Mouse (Mus musculus) small intestine, adult 2 months (tissue): Measurements from ENCODE around the gene Hspa8. TPM values are rescaled to one million over a fixed set of nuclear protein-coding genes. Genes with fewer than 3 reads are reported as not detected.
"Not testable (repeated sequence)": the region's sequence is repeated elsewhere in the genome, so short reads cannot be mapped to it uniquely, and the experiment has no call there.

ENCODE experiments used
- H3K27ac ChIP-seq: fragments of 200-500 bp; 2 replicates; pipeline ENCODE4 v1.5.1; 2012; ENCODE audit warnings: low read depth, low read length, control low read depth, inconsistent platforms; ENCODE audit not compliant: insufficient read depth
- H3K27me3 ChIP-seq: fragments of 200-500 bp; 2 replicates; pipeline ENCODE4 v1.6.1; 2012; ENCODE audit warnings: mild to moderate bottlenecking, moderate library complexity, low read length, inconsistent platforms; ENCODE audit not compliant: control insufficient read depth, insufficient read depth
- H3K36me3 ChIP-seq: fragments of 200-500 bp; 2 replicates; pipeline ENCODE4 v1.6.1; 2012; ENCODE audit warnings: mild to moderate bottlenecking, low read length, control low read depth, inconsistent platforms; ENCODE audit not compliant: control insufficient read depth, insufficient read depth
- H3K4me1 ChIP-seq: fragments of 200-500 bp; 2 replicates; pipeline ENCODE4 v1.6.1; 2012; ENCODE audit warnings: low read length, inconsistent platforms, mixed read lengths; ENCODE audit not compliant: control insufficient read depth, insufficient read depth, insufficient read length
- H3K4me3 ChIP-seq: fragments of 200-500 bp; 2 replicates; pipeline ENCODE4 v1.5.1; 2012; ENCODE audit warnings: low read depth, mild to moderate bottlenecking, control low read depth, inconsistent platforms, low read length, moderate library complexity
- CTCF ChIP-seq: fragments of 200-500 bp; IDR thresholded peaks from 2 replicates; pipeline ENCODE4 v1.5.1; 2012; ENCODE audit warnings: low read depth, mild to moderate bottlenecking, control low read depth, inconsistent platforms, low read length, moderate library complexity, mixed read lengths; ENCODE audit not compliant: insufficient replicate concordance, insufficient read length; ENCODE audit errors: extremely low read depth
- POLR2A ChIP-seq: fragments of 200-500 bp; IDR thresholded peaks from 2 replicates; pipeline ENCODE4 v1.6.1; 2012; ENCODE audit warnings: low read depth, mild to moderate bottlenecking, control low read depth, inconsistent platforms, low read length, moderate library complexity
- WGBS: fragments of 180-500 bp; shearing (Covaris S2); methylation state at CpG from one replicate; pipeline ENCODE4 v1.1.7; 2018; 5-methylcytosine and 5-hydroxymethylcytosine counted together
- polyA plus RNA-seq: library from polyadenylated mRNA; depleted of rRNA; stranded (reverse); fragments of >200 nt; gene quantifications from 2 replicates; pipeline ENCODE4 v1.2.3, GENCODE M21; 2012

The Hspa8 gene
- polyA plus RNA-seq, 1 experiment: 816 TPM

DNA sequence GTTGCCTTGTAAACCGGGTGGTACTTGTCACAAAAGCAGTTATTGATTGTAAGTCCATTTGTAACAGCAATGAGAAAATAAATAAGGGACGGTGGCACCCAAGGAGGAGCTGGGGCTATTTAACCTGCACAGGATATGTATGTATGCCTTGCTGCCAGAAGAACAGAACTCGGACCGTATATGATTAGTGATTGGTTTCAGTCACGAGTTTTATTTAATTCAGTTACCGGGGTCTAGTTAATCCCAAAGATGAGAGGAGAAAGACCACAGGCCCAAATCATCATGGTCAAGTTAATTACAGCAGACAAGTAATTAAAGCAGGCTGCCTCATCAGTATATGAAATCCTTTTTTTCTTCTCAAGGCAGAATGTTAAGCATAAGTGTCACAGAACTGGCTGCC, 15.3 kb upstream of the Hspa8 start:
- Histone ChIP-seq H3K36me3 (no peaks in the 10 kb centered on the region), H3K27me3 (no peaks in the 10 kb centered on the region), H3K27ac (no peak overlapping the region), H3K4me1 (peaks cover 21% of the 10 kb centered on the region), H3K4me3 (no peak overlapping the region)
- no peak for TF ChIP-seq CTCF
- TF ChIP-seq POLR2A: no peak
- WGBS: 90% methylated on average over 6 of the region's 6 CpGs

GRCm38 (mm10) chr9:40786820-40787219, 14.0 kb upstream of the Hspa8 start:
- peaks cover 18% of the 10 kb centered on the region for H3K4me1 ChIP-seq
- H3K27me3 ChIP-seq, H3K36me3 ChIP-seq, H3K4me3 ChIP-seq, H3K27ac ChIP-seq: not testable (repeated sequence)
- 89% methylated on average over 6 of the region's 6 CpGs for WGBS

- WGBS: 65% methylated on average over 6 of the region's 6 CpGs
- Histone ChIP-seq H3K36me3 (no peaks in the 10 kb centered on the region), H3K27ac (no peak overlapping the region), H3K4me1 (no peaks in the 10 kb centered on the region), H3K27me3 (no peaks in the 10 kb centered on the region), H3K4me3 (no peak overlapping the region)
- TF ChIP-seq CTCF (no peak), POLR2A (no peak)
Observed at GRCm38 (mm10) chr9:40791864-40792633, 8.7 kb upstream of the Hspa8 start.

DNA sequence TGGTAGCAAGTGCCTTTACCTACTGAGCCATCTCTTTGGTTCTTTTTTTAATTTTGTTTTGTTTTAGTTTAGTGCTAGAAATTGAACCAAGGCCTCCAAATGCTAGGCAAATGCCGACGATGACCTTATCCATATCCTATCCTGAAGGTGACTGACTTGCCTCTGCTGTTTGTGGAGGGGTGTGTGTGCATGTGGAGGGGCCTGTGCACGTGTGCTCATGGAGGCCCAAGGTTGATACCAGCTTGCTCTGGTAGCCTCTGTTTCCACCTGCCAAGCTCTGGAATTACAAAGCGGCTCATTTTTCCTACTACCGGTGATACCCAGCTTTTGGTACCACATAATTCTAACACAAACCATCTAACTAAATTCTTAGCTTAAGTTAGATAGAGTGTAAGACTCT, 7.2 kb upstream of the Hspa8 start:
- Histone ChIP-seq H3K4me1 (peaks cover under 1% of the 10 kb centered on the region; the same call in 1 of the 2 replicates), H3K27ac (no peak overlapping the region), H3K4me3 (no peak overlapping the region), H3K27me3 (no peaks in the 10 kb centered on the region), H3K36me3 (no peaks in the 10 kb centered on the region)
- WGBS: 96% methylated on average over 5 of the region's 5 CpGs
- TF ChIP-seq POLR2A (no peak), CTCF (no peak)

DNA sequence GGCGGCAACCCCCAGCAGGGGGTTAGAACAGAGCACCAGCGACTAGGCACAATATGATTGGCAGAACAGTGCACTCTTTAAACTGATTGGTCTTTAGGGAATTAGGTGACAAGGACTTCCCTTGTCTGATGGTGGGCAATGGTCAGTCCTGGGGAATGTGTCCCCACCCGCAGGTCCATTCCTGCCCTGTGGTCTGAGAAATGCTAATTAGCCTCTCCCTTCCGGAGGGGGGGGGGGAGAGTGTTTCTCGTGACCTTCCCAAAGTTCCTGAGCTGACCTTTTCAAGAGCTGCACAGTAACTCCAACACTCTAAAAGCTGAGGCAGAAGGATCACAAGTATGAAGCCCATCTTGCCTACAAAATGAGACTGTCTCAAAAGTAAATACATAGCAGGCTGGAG, 6.5 kb upstream of the Hspa8 start:
- H3K27ac ChIP-seq: no peak overlapping the region
- H3K4me1 ChIP-seq: peaks cover 6% of the 10 kb centered on the region; the same call in 1 of the 2 replicates
- H3K4me3 ChIP-seq: no peak overlapping the region
- H3K36me3 ChIP-seq: no peaks in the 10 kb centered on the region
- whole genome bisulfite sequencing: 77% methylated on average over 5 of the region's 5 CpGs
- no peak for TF ChIP-seq POLR2A
- H3K27me3 ChIP-seq: no peaks in the 10 kb centered on the region

- TF ChIP-seq CTCF (no peak), POLR2A (no peak)
- Histone ChIP-seq H3K4me1 (peaks cover 6% of the 10 kb centered on the region; the same call in 1 of the 2 replicates), H3K36me3 (no peaks in the 10 kb centered on the region), H3K27ac (no peak overlapping the region), H3K27me3 (no peaks in the 10 kb centered on the region), H3K4me3 (no peak overlapping the region)
- WGBS: 84% methylated on average over 5 of the region's 5 CpGs
Observed at GRCm38 (mm10) chr9:40794926-40795325, 5.9 kb upstream of the Hspa8 start.

DNA sequence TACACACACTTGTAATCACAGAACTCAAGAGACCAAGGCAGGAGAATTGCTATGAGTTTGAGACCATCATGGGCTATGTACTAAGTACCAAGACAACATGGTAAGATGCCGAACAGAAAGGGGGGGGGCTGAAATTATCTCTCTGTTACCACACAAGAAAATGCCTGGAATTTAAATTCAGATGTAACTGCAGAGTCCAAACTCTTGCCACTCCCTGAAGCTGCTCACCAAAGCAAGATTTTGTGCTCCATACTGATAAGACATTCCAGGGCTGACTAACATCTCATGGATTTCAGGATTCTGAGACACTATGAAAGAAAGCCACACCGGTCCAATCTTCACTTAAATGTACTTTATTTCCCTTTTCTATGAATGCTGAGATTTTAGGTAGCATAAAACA, 5.2 kb upstream of the Hspa8 start:
- Histone ChIP-seq H3K4me1 (peaks cover 6% of the 10 kb centered on the region; the same call in 1 of the 2 replicates), H3K27me3 (no peaks in the 10 kb centered on the region), H3K27ac (no peak overlapping the region), H3K4me3 (no peak overlapping the region), H3K36me3 (no peaks in the 10 kb centered on the region)
- TF ChIP-seq POLR2A: no peak
- no peak for TF ChIP-seq CTCF
- WGBS: 86% methylated on average over 2 of the region's 2 CpGs
